Mouse (Mus musculus) adrenal gland, postnatal 25 days (tissue): ENCODE data around the gene Aplp1. TPM values are rescaled to one million over a fixed set of nuclear protein-coding genes. Genes with fewer than 3 reads are reported as not detected.
A peak's percentile ranks its signal among the peaks of the same experiment; 100 is the strongest.
"Not testable (repeated sequence)": the region's sequence is repeated elsewhere in the genome, so short reads cannot be mapped to it uniquely, and the experiment has no call there.

ENCODE experiments used
- DNase-seq: peaks from one replicate; pipeline ENCODE4 v3.0.0; 2021; ENCODE audit warnings: mixed read lengths
- long read RNA-seq: library from polyadenylated mRNA; stranded (forward); transcript quantifications from one replicate; pipeline ENCODE4 v2.0.0, GENCODE M21; 2021
- total RNA-seq: library from RNA; stranded (reverse); gene quantifications from 2 replicates; pipeline ENCODE4 v1.2.3, GENCODE M21; 2021

Aplp1 gene
- total RNA-seq, result 19.6 and 29.9 TPM in 2 replicates
- long read RNA-seq, transcript Aplp1-201 (17 exons, 2,343 nt), result major isoform, 76 of 88 reads
- long read RNA-seq, partial matches to known transcripts, result 8 of 88 reads
- long read RNA-seq, other reads (novel, unspliced or antisense), result 4 of 88 reads

DNA sequence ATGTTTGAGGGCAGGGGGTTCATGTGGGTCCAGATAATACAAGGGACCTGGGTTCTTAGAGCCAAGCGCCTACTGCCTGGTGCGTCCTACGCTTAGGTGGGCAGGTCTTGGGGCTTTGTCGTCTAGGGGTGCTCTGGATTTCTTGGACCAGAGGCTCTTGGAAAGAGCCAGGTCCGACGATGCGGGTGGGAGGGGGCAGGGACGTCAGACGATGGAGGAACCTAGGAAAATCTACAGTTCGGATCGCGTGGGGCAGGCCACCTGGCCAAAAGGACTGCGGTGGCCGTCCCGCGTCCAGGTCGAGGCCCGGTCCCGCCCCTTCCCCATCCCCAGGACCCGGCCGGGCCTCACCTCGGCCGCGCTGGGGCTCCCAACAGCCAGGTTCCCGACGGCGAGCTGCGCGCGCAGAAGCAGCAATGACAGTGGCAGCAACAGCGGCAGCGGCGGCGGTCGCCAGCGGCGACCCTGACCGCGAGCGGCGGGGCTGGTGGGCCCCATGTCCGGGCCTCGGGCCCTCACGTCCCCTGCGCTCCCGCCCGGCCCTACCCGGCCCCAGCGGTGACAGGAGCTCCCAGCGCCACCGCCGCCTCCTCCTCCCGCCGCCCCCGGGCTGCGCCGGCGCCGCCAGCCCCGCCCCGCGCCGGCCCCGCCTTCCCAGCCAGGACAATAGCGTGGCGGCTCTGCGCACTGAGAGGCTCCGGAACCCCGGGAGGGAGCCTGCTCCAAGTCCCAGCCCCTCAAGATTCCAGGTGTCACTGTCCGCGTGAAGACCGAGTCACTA is at the start of gene Aplp1:
Gene Aplp1, minus strand, starts transcription at position 565 of the 781 bp plus-strand sequence.
- DNase-seq, result peak; percentile 79

DNA sequence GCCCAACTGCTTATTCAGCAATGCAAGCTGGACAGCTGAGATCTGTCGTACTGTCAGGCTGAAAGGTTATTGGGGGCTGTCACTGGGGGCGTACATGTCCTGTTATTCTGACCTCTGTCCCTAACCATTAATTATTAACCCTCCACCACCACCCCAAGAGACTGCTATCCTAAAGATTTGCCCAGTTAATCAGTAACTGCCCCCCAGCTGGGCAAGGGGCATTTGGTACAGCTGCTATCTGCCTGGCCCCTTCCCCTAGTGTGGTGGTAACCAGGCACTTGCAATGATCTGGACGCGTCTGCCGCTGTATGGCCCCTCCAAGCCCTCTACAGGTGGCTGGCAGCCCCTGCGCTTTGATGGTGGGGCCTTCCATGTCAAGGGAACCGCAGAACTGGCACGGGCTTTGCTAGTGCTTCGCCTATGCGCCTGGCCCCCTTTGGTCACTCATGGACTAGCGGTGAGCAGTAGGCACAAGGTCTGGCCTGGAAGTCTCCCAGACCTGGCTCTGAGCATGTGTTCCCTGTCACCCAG is 48.1 kb upstream of the Aplp1 start, which contains the start of gene Prodh2:
Gene Prodh2, plus strand, starts transcription at position 222 of the 531 bp plus-strand sequence.
- no peak for DNase-seq

DNA sequence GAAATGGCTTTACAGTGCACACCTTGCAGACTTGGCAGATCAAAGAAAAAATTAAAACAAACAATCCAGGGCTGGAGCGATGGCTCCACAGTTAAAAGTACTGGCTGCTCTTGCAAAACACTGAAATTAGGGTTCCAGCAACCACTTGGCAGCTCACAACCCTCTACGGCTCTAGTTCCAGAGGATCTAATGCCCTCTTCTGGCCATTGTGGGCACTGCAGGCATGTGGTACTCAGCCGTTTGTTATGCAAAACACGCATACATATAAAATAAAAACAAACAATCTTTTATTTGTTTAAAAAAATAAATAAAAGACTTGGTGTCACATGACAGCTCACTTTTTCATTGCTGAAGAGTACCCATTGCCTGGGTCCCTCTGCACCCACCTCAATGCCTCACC is 47.4 kb upstream of the Aplp1 start:
- peak; percentile 80 for DNase-seq

DNA sequence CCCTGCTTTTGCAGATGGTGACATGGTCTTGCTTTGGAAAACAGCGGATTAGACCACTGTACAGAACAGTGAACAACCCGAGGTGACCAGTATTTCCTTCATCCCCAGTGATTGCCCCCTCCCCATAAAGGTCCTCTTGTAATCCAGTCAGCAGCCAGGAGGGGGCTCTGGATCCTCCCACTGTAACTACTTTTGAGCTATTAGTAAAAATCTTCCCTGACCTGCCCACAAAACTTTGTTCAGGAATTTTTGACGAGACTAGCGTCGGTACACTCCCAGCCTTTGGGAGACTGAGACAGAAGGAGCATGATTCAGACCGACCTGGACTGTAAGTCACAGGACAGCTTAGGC is 45.6 kb upstream of the Aplp1 start:
- DNase-seq, result no peak

DNA sequence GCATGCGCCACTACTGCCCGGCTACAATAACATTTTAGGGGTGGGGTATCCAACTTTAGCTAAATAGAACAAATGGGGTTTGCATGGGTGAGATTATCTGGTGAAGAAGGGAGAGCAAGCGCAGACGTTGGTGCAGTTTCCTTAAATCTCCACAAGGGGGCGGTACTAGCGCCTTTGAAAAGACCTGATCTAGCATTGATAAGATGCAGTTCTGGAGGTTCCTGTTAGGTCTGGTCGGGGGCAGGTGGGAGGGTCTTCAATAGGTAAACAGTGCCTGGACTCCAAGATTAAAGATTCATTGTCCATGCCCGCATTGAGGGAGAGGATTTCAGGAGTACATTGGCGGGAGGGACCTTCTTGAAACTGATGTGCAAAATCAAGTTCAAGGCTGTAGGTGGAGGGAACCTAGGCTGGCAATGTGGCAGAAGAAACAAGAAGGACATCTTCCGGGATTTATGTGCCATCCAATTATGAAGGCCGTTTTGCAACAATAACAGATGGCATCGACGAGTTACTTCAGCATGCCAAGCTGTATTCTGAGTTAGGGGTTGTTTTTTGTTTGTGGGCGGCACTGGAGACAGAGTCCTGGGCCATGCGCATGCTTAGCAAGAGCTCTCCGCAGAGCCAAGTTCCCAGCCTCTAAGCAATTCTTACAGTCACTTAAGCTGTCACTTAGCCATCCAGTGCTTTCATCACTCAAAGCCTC is 45.1 kb upstream of the Aplp1 start:
- DNase-seq, result no peak

DNA sequence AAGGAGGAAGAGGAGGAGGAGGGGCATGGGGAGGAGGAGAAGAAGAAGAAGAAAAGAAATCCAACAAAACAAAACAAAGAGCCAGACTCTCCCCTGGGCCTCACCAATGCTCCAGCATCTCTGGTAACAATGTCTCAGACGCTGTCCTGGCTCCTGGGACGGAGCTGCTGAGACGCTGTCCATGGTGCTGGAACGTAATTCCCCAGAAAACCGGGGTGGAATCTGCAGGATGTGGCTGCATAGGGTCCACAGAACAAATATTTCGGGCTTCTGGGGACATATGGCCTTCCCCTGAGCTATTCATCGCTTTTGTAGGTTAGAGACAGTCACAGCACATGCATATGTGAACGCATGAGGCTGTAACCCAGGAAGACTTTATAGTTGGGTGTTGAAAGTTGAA is 38.9 kb upstream of the Aplp1 start:
- peak; percentile 44 for DNase-seq

DNA sequence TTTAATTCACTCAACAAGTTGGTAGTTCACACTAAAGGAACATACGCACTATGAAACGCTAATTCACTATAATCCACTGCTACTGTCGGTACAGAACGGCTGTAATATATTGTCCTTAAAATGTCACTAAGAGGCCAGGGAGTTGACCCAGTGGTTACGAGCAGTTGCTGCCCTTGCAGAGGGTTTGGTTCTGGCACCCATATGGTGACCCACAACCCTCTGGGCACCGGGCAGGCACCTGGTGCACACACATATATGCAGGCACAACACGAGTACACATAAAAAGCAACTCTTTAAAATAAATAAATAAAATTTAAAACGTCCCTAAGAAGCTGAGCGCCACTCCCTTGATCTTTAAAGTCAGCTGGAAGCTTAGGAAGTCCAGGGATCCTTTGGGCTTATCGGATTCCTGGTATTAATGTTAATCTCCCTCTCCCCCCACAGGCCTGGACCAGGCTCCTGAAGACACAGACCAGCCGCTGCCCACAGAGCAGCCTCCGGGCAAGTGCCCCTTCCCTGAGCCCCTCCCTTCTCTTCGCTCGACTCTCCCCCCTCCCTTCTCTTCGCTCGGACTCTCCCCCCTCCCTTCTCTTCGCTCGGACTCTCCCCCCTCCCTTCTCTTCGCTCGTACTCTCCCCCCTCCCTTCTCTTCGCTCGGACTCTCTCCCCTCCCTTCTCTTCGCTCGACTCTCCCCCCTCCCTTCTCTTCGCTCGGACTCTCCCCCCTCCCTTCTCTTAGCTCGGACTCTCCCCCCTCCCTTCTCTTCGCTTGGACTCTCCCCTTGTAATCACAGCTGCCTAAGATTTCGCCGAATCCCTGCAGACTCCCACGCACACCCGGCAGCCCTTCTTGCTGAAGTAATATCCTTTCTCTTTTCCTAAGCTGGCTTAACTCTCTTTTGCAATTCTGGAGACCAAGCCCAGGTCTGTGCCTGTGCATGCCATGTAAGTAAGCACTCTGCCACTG is 32.4 kb upstream of the Aplp1 start:
- DNase-seq, result no peak

DNA sequence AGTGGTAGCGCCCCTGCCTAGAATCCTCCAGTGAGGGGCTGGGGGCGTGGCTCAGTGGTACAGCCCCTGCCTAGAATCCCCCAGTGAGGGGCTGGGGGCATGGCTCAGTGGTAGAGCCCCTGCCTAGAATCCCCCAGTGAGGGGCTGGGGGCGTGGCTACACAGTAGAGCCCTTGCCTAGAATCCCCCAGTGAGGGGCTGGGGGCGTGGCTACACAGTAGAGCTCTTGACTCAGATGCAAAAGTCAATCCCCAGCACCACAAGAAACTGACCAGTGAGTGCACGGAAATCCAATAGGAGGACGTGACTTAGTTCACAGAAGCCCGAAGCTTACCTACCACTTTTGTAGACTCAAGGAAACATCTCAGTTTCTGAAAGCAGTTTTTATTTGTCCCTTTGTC is 30.8 kb upstream of the Aplp1 start:
- DNase-seq, result not testable (repeated sequence)

DNA sequence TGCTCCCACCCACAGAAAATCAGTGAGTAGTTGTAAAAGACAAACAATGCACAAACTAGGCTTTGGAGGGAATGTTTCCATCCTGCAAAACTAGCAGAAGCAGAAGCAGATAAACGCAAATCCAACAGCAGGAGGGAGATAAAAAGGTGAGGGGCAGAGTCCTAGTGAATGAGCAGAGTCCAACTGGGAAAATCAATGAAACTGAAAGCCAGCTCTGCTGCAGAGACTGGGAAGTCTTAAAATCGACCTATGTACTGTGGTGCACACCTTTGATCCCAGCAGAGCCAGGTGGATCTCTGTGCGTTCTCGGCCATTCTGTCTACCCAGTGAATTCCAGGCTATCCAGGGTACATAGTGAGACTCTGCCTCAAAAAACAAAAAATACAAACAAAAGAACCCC is 29.7 kb upstream of the Aplp1 start:
- DNase-seq, result no peak

DNA sequence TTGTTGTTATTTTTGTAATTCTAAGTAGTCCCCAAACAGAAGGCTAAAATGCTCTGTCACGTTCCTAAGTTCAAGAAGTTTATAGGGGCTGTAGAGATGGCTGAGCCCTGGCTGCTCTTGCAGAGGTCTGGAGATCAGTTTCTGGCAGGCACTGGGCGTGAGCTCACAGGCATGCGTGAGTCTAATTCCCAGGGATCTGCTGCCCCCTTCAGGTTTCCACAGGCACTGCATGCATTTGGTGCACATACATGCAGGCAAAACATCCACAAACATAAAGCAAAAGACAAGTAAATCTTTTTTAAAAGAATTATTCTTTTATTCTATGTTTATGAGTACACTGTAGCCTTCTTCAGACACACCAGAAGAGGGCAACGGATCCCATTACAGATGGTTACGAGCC is 27.1 kb upstream of the Aplp1 start:
- DNase-seq, result peak; percentile 45

DNA sequence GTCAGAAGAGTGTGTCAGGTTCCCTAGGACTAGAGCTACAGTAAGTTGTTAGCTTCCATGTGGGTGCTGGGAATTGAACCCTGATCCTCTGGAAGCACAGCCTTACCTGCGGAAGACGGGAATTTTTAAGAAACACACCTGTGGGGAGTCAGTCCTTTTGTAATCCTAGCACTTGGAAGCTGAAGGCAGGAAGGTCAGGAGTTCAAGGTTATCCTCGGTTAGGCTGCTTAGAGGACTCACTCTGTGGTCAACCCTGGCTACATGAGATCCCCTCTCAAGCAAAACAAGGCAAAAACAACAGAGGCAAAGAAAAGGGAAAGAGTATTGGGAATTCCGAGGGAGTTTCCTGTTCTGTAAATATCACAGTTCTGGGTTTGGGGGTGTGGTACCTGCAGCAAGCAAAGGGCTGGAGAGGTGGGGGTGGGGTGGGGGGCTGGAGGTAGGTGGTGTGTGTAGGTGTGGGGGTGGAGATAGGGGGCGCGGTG is 19.5 kb upstream of the Aplp1 start:
- no peak for DNase-seq

DNA sequence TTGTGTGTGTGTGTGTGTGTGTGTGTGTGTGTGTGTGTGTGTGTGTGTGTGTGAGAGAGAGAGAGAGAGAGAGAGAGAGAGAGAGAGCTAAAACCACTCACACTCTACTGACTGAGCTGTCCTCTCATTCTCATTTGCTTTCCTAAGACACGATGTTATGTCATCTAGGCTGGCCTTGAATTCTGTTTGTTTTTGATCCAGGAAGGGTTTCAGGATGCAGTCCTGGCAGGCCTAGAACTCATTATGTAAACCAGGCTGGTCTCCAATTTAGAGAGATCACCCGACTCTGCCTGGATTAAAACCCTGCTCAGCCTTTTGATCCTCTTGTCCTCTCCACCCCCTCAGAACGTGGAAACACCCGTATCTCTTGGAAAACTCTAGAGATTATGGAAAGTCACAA is 18.7 kb upstream of the Aplp1 start:
- no peak for DNase-seq

DNA sequence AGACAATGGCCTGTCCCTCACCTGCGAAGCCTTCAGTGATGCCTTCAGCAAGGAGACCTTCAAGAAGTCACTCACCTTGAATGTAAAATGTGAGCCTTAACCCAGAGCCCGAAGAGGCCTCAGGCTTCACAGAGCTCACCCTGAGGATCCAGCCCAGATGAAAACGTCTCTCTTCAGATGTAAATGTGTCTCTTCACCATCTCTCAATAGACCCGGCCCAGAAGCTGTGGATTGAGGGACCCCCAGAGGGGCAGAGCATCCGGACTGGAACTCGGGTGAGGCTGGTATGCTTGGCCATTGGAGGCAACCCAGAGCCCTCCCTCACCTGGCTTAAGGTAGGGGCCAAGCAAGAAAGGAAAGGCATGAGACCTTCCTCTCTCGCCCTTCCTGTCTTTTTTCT is 18.2 kb upstream of the Aplp1 start:
- no peak for DNase-seq

DNA sequence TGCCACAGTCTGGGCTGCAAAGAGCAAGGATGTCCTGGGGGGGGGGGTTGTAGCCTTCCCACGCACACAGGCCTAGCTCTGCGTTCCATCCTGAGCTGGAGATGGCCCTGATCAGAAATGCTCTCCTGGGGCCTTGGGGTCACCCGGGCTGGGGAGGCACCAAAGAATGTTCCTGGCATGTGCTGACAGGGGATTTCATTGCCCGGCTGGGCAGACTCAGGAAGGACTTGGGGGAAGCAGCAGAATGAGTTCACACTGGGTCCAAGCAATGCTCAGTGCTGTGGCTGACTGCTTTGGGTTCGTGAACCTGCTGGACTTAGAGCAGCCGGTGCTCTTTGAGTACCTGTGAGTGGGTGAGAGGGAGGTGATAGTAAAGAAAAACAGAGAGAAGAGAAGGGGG is 14.1 kb upstream of the Aplp1 start:
- no peak for DNase-seq

DNA sequence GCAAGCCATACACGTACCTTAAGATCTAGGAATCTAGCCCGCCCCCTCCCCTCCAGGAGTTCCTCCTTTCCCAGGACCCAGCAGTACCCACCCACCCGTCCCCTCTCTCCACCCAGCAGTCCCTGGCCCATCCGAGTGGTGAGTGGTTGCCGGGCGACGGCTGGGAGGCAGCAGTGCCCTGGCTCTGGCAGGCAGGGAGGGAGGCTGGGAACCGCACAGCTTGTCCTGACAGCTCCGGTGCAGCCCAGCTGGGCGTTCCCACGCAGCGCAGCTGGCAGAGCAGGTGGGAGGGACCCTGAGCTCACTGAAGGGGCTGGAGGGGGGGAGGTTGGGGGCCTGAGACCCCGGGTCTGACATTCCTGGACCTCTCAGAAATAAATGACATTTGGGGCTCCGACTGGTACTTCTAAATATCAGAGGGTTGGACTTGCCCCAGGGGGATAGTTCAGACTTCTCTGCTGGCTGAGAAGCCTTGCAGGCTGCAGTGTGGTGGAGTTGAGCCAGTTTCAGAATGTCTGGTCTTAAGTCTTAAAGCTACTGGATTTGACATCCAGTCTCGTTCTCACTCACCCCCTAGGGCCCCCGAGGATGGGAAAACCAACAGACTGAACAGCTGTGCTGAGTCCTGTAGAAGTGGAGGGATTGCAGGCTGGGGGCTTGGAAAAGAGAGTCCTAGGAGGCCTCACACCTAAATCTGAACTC is 12.4 kb upstream of the Aplp1 start, which contains the start of the genes Kirrel2 and Nphs1:
Gene Kirrel2, minus strand, starts transcription at position 62 of the 702 bp plus-strand sequence.
Gene Nphs1, plus strand, starts transcription at position 687 of the 702 bp plus-strand sequence.
- DNase-seq, result no peak

DNA sequence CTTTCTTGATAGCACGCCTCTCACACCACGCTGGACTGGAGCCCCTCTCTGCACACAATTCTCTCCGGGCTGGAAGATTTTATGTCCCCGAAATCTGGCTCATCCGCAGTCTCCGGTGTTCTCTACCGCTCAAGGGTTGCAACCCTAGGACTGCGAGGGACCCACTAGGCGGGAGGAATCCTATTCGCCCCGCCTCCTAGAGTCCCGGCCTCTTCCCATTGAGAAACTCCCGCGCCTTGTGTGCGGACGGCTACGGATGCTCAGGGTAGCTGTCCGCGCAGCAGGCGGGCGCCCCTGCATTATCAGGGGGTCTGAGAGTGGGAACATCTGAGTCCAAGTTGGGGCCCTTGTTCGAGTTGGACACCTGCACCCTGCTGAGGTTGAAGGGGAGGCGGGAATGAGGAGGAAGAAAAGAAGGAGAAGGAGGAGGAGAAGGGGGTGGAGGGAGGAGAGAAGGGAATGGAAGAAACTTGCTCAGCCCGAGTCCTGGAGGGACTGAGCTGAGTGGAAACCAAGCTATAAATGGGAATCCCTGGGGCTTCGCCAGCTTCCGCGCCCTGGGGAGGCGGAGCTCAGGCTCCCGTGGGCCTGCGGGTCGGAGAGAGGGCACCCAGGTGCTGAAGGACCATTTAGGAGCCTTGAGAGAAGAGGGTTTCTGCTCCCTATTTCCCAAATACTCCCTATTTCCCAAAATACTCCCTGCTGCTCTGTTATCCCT is 11.7 kb upstream of the Aplp1 start:
- DNase-seq, result no peak

DNA sequence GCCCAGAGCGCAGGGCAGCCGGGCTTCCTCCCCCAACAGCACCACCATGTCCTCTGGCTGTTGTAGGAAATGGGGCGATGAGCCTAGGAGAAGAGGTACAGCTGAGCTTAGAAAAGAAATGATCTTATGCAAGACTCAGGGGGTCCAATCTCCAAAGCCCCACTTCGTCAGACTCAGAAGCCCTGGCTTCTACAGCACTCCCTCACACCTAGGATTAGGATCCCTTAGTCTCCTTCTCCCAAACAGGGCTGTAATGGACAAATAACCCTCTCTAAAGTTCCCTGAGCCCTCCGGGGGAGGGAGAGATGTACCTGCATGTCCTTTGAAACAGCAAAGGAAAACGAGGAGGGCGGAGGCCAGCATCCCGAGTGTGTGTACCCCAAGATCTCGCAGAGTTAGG is 11.2 kb upstream of the Aplp1 start:
- DNase-seq, result no peak

DNA sequence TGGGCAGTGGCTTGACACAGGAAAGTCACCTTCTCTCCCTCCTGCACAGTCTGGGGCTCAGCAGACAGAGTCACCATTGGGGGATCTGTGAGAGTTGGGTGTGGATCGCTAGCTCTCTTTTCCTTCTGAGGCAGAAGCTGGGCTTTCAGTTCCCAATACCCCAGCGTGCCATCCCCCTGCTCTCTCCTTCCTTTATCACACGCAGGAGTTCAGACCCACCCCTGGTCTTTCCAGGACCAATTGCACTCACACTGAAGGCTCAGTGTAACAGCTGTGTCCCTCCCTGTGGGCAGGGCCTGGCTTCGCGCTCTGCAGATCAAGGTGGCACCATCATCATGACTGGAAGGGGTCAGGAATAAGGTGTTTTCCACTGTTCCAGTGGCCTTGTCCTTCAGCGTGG is 8.9 kb upstream of the Aplp1 start:
- no peak for DNase-seq

DNA sequence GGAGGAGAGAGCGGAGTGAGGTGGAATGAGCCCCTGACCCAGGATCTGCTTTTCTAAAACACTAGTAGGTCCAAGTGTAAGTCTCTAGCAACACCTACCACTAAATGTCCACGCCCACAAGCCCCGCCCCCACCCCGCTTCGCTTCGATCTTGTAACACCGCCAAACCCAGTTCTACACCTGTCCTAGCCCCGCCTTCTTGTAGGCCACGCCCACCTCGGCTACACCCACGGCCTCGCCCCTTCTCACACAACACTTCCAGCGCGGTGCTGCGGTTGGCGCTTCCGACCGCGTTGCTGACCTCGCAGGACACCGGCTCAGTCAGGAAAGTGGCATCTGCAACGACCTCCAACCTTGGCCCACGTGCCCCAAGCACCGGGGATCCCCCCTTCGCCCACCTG is 8.4 kb upstream of the Aplp1 start:
- DNase-seq, result no peak

DNA sequence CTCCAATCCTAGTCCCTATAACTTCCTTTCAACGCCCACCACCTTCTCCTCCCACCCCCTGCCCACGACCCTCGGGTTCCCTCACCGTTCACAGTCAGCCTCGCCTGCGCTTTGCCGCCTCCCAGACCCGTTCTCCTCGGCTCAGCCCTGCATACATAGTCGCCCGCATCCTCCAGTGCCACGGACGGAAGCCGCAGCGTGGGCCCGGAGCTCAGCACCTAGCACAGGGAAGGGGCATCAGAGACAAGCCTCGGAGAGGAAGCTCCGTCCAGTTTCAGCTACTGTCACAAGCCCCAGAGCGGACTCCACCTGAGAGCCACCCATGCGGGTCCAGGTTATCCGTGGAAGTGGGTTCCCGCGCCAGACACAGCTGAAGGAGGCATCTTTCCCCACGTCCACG is 8.0 kb upstream of the Aplp1 start:
- no peak for DNase-seq
